Mouse (Mus musculus): ENCODE measurements around the gene Tmem108. TPM values are rescaled to one million over a fixed set of nuclear protein-coding genes. Genes with fewer than 3 reads are reported as not detected.

Tmem108 gene
- polyA plus RNA-seq (2015; fragmentation: Nextera tagmentation; extraction: Ambion mirVana): 2.8 and 3.7 TPM in 2 replicates

GRCm38 (mm10) chr9:103761647-103762084, at the start of gene Tmem108:
Tmem108 (minus strand) TSS chr9:103761837.

DNA sequence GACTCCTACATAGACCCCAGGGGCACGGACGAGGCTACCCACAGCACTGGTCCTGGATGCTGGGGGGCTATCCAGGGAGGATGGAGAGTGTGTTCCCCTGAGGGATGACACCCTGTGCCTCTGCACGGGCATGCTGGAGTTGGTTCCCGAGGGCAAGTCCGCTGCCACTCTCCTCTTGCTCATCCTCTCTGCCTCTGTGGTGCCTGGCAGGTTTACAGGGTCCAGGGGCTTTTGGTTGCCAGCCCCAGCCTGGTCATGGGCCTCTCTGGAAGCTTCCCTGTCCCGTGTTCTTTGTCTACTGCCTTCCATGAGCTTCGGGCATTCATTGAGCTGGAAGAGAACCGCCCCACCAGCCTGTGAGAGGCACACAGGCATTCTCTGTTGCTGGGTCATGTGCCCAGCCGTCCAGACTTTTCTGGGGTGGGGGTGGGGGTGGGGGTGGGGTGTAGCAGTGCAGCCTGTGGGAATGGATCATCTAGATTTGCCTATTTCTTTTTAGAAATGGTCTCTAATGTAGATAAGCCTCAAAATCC, 281.5 kb downstream of the Tmem108 start, which contains the start of gene Bfsp2:
Gene Bfsp2, minus strand, starts transcription at position 377 of the 533 bp plus-strand sequence.

Other genes starting within 250 kb of the Tmem108 start
- gene Nphp3, start 240.7 kb upstream of the Tmem108 start, polyA plus RNA-seq (2015; fragmentation: Nextera tagmentation; extraction: Ambion mirVana): 0.99 and 1.4 TPM in 2 replicates

Measured in spleen, postnatal 0 days (tissue).